Mouse (Mus musculus): ENCODE data around the gene Plk2.
"Not testable (repeated sequence)": the region's sequence is repeated elsewhere in the genome, so short reads cannot be mapped to it uniquely, and the experiment has no call there.

The Plk2 gene

DNA sequence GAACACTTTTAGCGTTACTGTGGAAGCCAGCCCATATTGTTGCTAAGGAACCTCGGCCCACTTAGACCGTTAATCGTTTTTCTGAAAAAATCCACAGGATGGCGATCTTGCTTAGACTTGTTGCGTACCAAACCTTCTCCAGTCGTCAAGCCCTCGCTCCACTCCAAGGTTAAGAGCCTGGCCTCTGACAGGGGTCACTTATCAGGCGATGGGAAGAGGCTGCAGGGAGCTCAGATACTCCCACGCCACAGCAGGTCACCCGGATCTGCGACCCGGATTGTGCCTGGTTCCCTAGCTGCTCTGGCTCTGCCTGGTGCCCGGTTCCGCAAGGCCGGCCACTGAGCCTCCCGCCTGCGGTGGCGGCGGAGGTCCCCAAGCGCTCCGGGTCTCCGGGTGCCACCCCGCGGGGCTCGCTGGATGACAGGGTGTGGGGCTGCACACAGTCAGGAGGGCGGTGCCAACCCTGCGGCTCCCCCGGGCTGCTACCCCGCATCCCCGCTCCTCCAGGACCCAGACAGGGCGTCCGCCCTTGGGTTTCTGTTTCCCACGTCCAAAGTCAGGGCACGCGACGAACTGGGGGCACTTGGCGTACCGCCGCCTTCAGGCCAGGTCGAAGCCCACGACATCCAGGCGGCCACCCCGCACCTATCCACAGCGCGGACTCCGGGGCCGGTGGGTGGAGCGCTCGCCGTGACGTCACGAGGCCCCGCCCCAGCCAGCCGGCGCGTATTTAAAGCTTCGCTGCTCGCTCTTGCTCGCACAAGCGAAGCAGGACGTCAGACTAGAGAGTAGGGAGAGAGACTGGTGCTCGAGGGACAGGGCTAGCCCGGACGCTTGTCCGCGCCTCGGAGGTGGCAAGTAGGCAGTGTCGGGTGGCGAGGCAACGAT is at the start of gene Plk2:
TSS of gene Plk2 (plus strand) at position 756 of the 888 bp plus-strand sequence.
- DNase-seq (ENCODE audit: low read depth, low spot score), result no peak

- DNase-seq (ENCODE audit: low read depth, low spot score), result no peak
These were observed 48.1 kb upstream of the Plk2 start for GRCm38 (mm10) chr13:110346707-110347106.

GRCm38 (mm10) chr13:110351051-110351450 is 43.8 kb upstream of the Plk2 start:
- no peak for DNase-seq (ENCODE audit: low read depth, low spot score)

DNA sequence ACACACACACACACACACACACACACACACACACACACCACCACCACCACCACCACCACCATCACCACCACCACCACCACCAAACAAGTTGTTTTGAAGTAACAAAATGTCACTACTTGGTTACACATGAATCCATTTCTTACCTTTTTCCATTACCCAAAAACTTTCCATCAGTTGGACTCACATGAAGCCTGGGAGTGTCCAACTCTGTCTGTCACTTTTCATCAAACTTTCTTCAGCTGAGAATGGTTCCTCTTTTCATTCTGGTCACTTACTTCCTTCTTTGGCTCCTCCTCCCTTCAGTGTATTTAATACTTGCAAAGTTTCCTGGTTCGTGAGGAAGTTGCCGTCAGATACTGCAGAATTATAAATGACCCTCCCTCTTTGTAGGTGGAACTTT is 37.9 kb upstream of the Plk2 start, which contains the start of gene Gapt:
TSS of gene Gapt (minus strand) at position 259 of the 400 bp plus-strand sequence.
- no peak for DNase-seq (ENCODE audit: low read depth, low spot score)

- DNase-seq (ENCODE audit: low read depth, low spot score), result no peak
These were observed 31.1 kb upstream of the Plk2 start for GRCm38 (mm10) chr13:110363722-110364121.

DNA sequence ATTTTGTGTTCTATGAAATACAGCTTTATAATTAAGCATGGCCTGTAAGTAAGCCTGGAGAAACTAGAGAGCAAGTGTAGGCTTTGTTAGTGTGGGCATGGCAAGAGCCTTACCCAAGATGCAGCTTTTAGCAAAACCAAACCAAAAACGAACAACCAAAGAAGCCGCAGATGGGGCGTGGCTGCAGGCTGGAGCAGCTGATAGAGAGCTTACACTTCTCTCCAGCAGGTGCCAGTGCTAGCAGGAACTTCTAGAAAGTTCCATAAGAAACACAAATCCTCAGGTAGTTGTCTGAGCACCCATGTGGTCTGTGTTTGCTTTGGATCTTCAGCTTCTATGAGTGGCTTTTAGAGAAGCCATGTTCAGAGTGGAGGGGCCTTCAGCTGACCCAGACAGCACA is 28.4 kb upstream of the Plk2 start:
- no peak for DNase-seq (ENCODE audit: low read depth, low spot score)

DNA sequence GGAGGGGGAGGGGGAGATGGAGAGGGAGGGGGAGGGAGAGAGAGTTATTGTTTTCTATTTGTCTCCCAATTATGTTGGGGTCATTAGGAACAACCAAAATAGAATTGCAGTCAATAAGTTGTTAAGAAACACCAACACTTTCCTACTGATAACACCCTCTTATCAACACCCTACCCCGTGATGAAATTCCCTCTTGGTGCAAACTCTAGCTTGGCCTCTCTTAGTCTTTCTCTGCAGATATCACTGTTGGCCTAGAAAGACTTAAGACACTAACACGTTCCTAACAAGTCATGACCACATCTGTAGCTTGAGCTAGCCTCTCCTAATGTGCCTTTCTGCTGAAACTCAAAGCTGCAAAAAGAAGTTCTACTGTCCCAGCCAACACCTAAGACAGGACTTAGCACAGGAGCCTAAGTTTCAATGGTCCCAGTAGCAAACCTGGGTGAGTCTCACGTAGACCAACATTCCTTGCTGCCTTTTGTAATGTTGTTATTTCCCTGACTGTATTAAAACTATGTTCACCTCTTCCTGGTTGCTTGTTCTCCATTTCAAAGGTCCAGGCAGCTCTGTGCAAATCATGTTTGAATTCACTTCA is 26.8 kb upstream of the Plk2 start:
- DNase-seq (ENCODE audit: low read depth, low spot score), result no peak

GRCm38 (mm10) chr13:110368556-110369040 is 26.2 kb upstream of the Plk2 start:
- peak; percentile 12 for DNase-seq (ENCODE audit: low read depth, low spot score)

DNA sequence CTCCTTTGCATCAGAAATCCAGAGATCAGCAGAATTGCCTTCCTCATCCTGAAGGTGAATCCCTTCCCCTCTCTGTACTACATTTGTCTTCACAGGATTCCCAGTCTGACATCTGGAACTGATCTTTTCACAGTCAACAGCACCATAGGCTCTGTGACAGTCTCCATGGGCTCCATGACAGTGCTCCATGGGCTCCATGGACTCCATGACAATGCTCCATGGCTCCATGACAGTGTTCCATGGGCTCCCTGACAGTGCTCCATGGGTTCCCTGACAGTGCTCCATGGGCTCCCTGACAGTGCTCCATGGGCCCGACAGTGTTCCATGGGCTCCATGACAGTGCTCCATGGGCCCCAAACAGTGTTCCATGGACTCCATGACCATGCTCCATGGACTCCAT is 25.2 kb upstream of the Plk2 start:
- no peak for DNase-seq (ENCODE audit: low read depth, low spot score)

DNA sequence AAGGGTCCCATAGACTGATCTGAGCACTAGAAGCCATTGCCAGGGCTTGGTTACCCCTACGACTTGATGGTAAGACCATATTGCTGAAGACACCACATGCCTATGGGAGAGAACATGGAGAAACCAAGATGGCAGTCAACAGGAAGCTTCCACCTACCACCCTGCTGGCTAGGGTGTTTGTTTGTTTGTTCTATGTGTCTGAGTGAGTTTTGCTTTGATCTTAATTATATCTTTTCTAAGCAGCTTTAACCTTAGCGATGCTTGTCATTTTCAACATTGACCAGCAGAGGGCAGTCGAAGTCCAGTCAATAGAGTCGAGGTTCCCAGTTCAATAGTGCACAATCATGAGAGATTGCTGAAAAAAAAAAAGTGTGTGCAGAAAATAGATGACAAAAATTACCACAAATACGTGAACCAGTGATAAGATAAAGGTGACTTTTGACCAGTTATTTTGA is 12.4 kb upstream of the Plk2 start:
- peak; percentile 34 for DNase-seq (ENCODE audit: low read depth, low spot score)

GRCm38 (mm10) chr13:110384514-110384913 is 10.3 kb upstream of the Plk2 start:
- DNase-seq (ENCODE audit: low read depth, low spot score), result no peak

DNA sequence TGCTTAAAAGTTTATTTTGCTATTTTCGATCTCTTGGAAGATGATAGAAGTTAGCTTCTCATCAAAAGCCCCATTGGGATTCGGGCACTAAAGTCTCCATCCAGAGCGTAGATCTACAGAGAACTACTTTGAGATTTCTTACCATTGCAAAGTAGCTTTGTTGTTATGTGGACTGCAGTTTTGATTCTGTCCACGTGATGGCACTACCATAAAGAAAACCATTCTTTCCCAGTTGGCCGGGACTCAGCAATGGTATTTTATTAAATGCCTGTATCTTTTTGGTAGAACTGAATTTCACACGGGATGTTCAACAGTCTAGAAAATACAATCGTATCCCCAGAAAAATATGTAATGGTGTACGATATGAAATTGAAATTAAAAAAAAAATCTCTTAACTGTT is 2.6 kb upstream of the Plk2 start:
- peak; percentile 2 for DNase-seq (ENCODE audit: low read depth, low spot score)

DNA sequence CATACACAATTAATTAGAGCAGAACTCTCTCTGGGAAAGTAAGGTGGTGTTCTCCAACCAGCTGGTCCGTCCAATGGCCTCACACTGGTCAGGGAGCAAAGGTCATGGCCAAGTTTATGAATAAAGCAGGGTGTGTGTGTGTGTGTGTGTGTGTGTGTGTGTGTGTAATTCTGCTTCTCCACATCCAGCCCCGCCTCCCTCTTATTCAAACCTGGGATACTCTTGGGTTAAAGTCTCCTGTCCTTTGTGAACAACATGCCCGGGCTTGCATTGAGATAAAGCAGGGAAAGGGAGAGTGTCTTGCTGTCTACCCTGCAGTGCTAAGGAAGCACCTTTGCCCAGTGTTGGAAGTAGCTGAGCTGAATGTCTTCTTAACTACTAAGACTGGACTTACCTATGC is 2.2 kb upstream of the Plk2 start:
- DNase-seq (ENCODE audit: low read depth, low spot score), result no peak

- no peak for DNase-seq (ENCODE audit: low read depth, low spot score)
These were observed 441 bp downstream of the Plk2 start for GRCm38 (mm10) chr13:110395179-110395794.

DNA sequence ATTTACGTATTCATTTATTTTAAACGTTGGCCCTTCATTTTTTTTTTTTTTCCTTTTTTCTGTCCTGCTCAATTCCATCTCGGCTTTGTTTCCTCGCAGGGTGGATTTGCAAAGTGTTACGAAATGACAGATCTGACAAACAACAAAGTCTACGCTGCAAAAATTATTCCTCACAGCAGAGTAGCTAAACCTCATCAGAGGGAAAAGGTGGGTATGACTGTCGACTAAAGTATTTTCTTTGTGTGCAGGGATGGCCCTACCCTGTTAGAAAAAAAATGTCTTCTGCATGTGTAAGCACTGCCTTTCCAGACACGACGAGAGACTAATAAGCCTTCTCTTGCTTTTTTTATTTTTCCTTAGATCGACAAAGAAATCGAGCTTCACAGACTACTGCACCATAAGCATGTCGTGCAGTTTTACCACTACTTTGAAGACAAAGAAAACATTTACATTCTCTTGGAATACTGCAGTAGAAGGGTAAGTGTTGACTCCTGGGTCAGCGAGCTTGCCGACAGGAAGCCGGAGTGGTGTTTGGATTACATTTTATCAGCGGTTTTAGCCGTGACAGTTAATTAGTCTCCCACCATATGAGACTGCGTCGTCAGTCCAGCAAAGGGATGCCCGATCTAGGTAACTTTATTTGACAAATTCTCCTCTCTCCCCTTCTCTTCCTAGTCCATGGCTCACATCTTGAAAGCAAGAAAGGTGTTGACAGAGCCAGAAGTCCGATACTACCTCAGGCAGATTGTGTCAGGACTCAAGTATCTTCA is 1.3 kb downstream of the Plk2 start:
- no peak for DNase-seq (ENCODE audit: low read depth, low spot score)

- DNase-seq (ENCODE audit: low read depth, low spot score), result no peak
These were observed 2.9 kb downstream of the Plk2 start for GRCm38 (mm10) chr13:110397750-110398149.

DNA sequence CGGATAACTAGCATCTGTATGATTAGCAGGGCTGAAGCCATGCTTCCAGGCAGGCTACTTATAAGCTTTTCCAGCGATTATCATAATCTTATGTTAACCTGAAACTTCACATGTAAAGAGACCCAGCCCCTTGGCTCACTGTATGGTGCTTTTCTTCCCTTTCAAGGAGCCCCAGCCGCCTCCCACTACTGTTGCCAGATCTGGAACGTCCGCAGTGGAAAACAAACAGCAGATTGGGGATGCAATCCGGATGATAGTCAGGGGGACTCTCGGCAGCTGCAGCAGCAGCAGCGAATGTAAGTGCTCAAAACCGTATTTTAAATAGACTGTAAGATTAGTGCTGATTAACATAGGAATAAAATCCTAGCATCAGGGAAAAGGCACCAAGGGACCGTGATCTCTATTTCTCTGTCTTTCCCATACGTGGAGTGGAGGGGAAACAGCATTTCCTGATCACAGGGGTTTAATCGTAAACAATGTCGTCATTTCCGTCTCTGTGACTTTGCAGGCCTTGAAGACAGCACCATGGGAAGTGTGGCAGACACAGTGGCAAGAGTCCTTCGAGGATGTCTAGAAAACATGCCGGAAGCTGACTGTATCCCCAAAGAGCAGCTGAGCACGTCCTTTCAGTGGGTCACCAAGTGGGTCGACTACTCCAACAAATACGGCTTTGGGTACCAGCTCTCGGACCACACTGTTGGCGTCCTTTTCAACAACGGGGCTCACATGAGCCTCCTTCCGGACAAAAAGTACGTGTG is 3.8 kb downstream of the Plk2 start:
- DNase-seq (ENCODE audit: low read depth, low spot score), result no peak

GRCm38 (mm10) chr13:110401443-110401842 is 6.6 kb downstream of the Plk2 start:
- no peak for DNase-seq (ENCODE audit: low read depth, low spot score)

- no peak for DNase-seq (ENCODE audit: low read depth, low spot score)
These were observed 7.0 kb downstream of the Plk2 start for GRCm38 (mm10) chr13:110401877-110402276.

DNA sequence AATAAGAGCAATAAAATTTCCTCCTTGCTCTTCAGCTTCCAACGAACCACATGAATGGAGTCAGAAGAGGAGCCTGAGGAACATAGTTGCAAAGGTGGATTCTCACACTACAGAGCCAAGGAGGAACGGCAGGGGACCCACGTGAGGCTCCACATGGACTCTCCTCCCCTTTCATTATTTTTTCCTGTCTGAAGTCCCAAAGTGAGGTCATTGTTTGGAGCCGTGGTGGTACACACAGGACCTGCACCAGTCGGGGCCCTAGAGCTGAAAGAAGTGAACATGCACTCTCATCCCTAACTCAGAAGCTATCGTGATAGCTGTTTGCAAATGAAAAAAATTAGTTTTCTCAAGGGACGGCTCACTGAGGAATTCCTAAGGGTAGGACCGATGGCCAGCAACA is 9.2 kb downstream of the Plk2 start:
- no peak for DNase-seq (ENCODE audit: low read depth, low spot score)

DNA sequence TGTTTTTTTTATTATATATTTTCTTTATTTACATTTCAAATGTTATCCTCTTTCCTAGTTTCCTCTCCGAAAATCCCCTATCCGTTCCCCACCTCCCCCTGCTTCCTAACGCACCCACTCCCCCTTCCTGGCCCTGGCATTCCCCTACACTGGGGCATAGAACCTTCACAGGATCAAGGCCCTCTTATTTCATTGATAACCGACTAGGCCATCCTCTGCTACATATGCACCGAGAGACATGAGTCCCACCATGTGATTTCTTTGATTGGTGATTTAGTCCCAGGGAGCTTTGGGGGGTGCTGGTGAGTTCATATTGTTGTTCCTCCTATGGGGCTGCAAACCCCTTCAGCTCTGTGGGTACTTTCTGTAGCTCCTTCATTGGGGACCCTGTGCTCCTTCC is 9.8 kb downstream of the Plk2 start:
- DNase-seq (ENCODE audit: low read depth, low spot score), result not testable (repeated sequence)

All from A20 (cell line).